Mouse (Mus musculus): ENCODE data around the gene Herc2. TPM values are rescaled to one million over a fixed set of nuclear protein-coding genes. Genes with fewer than 3 reads are reported as not detected.

Herc2 gene
- polyA plus RNA-seq, 1 experiment from 2014 or later, result 15.5 TPM

Other genes with a start within 250 kb of the Herc2 start
- 89.3 and 93.9 TPM in 2 replicates for gene Cyfip1, start 208.5 kb upstream of the Herc2 start, polyA plus RNA-seq (2015; fragmentation: Nextera tagmentation; extraction: Ambion mirVana)
- gene Nipa2, start 87.7 kb upstream of the Herc2 start, polyA plus RNA-seq (2015; fragmentation: Nextera tagmentation; extraction: Ambion mirVana), result 55.9 and 71.0 TPM in 2 replicates
- 2.9 and 3.7 TPM in 2 replicates for gene Nipa1, start 30.2 kb upstream of the Herc2 start, polyA plus RNA-seq (2015; fragmentation: Nextera tagmentation; extraction: Ambion mirVana)
- 0.05 and 0.13 TPM in 2 replicates for gene Oca2, start 189.6 kb downstream of the Herc2 start, polyA plus RNA-seq (2015; fragmentation: Nextera tagmentation; extraction: Ambion mirVana)

Measured in intestine, embryonic 16.5 days (tissue).